Mouse (Mus musculus): ENCODE data around the gene Slc9b1.

Gene Slc9b1

GRCm38 (mm10) chr3:135347739-135348264, at the start of gene Slc9b1:
Gene Slc9b1 (plus strand): TSS chr3:135348029.
- no peak for DNase-seq

DNA sequence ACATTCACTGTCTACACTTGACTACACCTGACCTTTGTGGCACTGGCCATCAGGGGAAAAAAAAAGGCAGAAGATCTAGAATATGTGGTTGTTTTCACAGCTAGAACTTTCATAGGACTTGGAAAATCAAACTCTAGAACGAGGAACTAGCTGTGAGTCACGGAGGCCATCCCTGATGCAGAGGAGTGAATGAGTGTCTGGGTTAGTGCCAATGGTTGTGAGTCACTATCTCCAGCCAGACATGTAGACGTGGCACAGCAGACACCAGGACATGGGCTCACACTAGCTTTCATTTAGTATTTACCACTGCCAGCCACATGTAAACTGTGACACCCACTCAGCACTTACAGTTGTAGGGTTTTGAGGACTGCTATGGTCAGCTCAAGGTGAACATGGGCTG, 49.3 kb upstream of the Slc9b1 start:
- no peak for DNase-seq

DNA sequence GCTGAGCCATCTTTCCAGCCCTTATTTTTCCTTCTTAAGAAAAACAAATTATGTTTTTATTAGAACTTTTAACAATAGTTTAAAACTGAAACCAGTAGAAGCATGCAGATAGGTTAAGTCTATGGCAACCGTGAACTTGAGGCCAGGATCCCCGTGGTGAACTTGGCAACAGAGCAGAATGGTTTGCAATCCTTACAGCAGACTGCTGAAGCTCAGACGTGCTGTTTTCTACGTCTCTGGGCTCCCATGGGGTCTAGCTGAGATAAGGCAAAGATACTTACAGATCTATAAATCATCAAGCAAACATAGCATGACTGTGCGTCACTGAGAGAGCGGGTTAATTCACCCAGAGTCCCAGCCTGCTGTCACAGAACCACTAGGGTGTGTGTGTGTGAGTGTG, 47.7 kb upstream of the Slc9b1 start:
- DNase-seq = no peak

DNA sequence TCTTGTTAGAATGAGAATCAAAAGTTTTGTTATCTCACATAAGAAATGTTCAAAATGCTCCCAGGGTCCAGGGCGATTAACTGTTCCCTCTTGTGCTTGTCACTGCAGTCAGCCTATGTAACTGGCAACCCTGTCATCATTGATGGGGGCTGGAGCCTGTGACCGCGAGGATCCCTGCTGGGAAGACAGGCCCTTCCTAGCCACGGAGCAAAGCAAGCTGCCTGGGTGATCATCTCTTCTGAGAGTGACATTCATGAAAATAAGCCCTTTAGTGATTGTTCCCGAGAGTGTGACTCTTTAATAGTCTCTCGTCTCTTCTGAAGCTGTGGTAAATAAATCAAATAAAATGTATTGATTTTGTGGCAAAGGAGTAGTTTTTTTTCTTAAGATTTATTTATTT, 43.8 kb upstream of the Slc9b1 start:
- DNase-seq = no peak

DNA sequence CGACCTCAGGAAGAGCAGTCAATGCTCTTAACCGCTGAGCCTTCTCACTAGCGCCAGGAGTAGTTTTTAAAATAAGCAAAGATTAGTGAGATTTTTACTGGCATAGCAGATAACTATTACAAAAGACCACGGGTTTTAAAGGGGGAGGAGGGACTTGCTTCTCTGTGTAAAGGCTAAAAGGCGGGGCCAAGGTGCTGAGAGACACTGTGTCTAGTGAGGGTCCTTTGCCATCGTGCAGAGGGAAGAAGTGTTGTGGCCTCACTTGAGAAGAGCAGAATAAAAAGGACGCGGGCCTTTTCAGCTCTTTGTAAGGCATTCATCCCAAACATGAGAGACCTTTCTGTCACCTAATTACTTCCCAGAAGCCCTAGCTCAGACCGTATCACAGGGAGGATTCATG, 43.3 kb upstream of the Slc9b1 start:
- DNase-seq = no peak

GRCm38 (mm10) chr3:135307411-135308259, 40.2 kb upstream of the Slc9b1 start, which contains the start of gene Slc9b2:
Gene Slc9b2 (plus strand): TSS chr3:135307700.
- DNase-seq = no peak

- no peak for DNase-seq
These were observed 34.8 kb upstream of the Slc9b1 start for GRCm38 (mm10) chr3:135312916-135313491.

- DNase-seq = no peak
These were observed 34.1 kb upstream of the Slc9b1 start for GRCm38 (mm10) chr3:135313727-135314126.

DNA sequence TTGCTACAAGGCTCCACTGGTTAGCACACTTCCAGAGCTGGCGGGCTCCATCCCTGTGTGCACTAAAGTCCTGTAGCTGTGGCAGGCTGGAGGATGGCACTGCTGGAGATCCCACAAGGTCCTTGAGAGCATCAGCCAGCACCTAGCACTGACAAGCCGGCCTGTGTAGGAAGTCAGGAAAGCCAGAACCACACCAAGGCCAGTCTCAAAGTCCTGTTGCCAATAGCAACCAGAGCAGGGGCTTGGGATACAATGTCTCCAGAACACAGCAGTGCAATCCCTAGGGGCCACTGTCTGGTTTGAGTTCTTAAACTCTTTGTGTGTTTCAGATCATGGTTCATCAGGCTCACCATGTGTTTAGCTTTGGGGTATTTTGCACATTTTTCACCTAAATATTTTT, 33.0 kb upstream of the Slc9b1 start:
- no peak for DNase-seq

- DNase-seq = no peak
These were observed 32.0 kb upstream of the Slc9b1 start for GRCm38 (mm10) chr3:135315720-135316425.

- no peak for DNase-seq
These were observed 29.5 kb upstream of the Slc9b1 start for GRCm38 (mm10) chr3:135318331-135318730.

GRCm38 (mm10) chr3:135324354-135324753, 23.5 kb upstream of the Slc9b1 start:
- no peak for DNase-seq

DNA sequence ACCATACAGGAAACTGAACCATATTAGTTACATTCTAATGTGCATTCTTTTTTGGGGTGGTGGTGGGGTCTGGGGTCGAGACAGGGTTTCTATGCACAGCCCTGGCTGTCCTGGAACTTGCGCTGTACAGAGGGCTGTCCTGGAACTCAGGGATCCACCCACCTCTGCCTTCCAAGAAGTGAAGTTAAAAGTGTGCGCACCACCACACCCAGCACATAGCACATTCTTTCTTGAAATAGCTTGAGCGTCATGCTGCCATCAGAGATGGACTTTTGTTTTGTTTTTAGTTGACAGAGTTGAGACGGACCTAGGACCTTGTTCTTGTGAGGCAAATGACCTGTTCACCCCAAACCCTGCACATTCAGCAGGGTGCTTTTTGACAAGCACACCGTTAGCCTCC, 20.7 kb upstream of the Slc9b1 start:
- no peak for DNase-seq

DNA sequence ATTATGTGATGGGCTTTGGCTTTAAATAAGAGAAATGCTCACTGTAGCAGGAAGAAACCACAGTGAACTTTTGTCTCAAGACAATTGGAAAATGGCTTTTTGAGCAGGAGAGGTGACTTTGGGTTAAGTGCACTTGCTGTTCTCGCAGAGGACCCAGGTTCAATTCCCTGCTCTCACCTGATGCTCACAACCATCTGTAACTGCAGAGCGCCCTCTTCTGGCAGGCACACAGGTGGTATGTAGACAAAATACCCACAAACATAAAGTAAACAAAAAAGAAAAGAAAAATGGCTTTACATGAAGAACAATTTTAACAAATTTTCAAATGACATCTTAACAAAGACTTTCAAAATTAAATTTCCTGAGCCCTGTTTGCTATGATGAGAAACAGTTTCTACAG, 20.2 kb upstream of the Slc9b1 start:
- DNase-seq = no peak

GRCm38 (mm10) chr3:135328560-135328959, 19.3 kb upstream of the Slc9b1 start:
- no peak for DNase-seq

GRCm38 (mm10) chr3:135332691-135333090, 15.1 kb upstream of the Slc9b1 start:
- DNase-seq = no peak

GRCm38 (mm10) chr3:135333763-135334162, 14.1 kb upstream of the Slc9b1 start:
- DNase-seq = no peak

DNA sequence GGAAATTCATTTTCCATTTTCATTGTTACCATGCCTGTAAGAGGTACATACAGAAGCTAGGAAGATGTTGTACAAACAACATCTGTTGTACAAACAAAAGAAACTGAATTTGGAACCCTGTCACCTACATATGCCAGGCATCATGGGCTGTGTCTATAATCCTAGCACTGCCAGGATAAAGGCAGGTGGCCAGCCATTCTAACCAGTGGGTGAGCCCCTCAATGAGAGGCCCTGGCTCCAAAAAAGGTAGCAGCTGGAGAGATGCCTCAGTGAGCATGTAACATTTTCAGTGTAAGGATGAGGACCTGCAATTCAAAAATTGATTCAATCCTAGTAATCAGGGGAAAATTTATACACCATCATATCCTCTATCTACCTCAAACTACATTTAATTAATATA, 1.2 kb downstream of the Slc9b1 start:
- DNase-seq = no peak

DNA sequence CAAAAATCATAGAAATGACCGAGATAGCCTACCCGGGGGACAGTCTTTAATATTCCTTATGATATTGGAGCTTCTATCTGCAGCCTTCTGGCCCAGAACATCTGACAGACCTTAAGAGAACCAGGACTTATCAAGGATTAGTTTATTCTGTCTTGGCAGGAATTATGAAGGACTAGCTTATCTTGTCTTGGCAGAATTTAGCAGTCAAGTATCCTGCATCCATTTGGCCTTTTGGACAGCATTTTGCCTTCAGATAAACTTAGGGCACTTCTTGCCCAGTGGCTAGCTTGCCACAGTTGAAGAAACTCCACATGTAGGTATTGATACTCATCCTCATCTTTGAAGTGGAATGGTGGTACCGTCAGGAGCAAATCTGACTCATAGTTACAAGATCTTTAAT, 4.0 kb downstream of the Slc9b1 start:
- no peak for DNase-seq

GRCm38 (mm10) chr3:135357394-135357793, 9.6 kb downstream of the Slc9b1 start:
- no peak for DNase-seq

GRCm38 (mm10) chr3:135375836-135376235, 28.0 kb downstream of the Slc9b1 start:
- no peak for DNase-seq

- no peak for DNase-seq
These were observed 29.6 kb downstream of the Slc9b1 start for GRCm38 (mm10) chr3:135377445-135377844.

DNA sequence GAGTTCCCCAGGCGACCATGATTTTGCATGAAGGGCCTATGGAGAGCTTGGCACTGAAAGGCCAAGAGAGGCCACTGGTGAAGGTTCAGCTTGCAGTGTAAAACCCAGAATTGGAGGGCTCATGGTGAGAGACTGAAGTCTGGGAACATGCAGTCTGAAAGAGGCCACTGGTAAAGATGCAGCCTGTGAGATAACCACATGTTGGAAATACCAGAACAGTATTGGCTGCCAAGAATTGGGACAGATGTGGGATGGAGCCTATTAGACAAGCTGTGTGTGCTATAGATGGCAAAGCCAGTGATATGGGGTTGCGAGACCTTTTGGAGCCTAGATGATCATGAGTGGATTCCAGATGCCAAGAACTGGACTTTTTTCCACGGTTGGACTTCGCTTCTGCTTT, 32.0 kb downstream of the Slc9b1 start:
- no peak for DNase-seq

GRCm38 (mm10) chr3:135393186-135393585, 45.4 kb downstream of the Slc9b1 start:
- DNase-seq = no peak

Measured in cerebellum, adult 9-11 months (tissue).